Mouse (Mus musculus) cerebellum, adult 9-11 months (tissue): ENCODE results near the gene Rps3.
"Not testable (repeated sequence)": the region's sequence is repeated elsewhere in the genome, so short reads cannot be mapped to it uniquely, and the experiment has no call there.

Experiments used
- DNase-seq: peaks from one replicate; pipeline ENCODE4 v3.0.0; 2022

Gene Rps3

GRCm38 (mm10) chr7:99483271-99483923 is at the start of gene Rps3:
TSS of gene Rps3 (minus strand) at chr7:99483738.
- peak; percentile 96 for DNase-seq

- DNase-seq, result no peak
Observed at GRCm38 (mm10) chr7:99532526-99532925, 49.0 kb upstream of the Rps3 start.

- no peak for DNase-seq
Observed at GRCm38 (mm10) chr7:99531408-99531970, 48.0 kb upstream of the Rps3 start.

GRCm38 (mm10) chr7:99529410-99529809 is 45.9 kb upstream of the Rps3 start:
- no peak for DNase-seq

GRCm38 (mm10) chr7:99528547-99528946 is 45.0 kb upstream of the Rps3 start:
- DNase-seq, result no peak

- DNase-seq, result no peak
Observed at GRCm38 (mm10) chr7:99523837-99524236, 40.3 kb upstream of the Rps3 start.

- DNase-seq, result no peak
Observed at GRCm38 (mm10) chr7:99523121-99523520, 39.6 kb upstream of the Rps3 start.

- DNase-seq, result no peak
Observed at GRCm38 (mm10) chr7:99518954-99519644, 35.6 kb upstream of the Rps3 start.

GRCm38 (mm10) chr7:99516814-99517157 is 33.2 kb upstream of the Rps3 start:
- no peak for DNase-seq

GRCm38 (mm10) chr7:99516092-99516813 is 32.7 kb upstream of the Rps3 start:
- DNase-seq, result no peak

GRCm38 (mm10) chr7:99510087-99510501 is 26.6 kb upstream of the Rps3 start:
- no peak for DNase-seq

GRCm38 (mm10) chr7:99508187-99508586 is 24.6 kb upstream of the Rps3 start:
- DNase-seq, result not testable (repeated sequence)

- DNase-seq, result no peak
Observed at GRCm38 (mm10) chr7:99504556-99504955, 21.0 kb upstream of the Rps3 start.

- no peak for DNase-seq
Observed at GRCm38 (mm10) chr7:99501148-99501547, 17.6 kb upstream of the Rps3 start.

GRCm38 (mm10) chr7:99500655-99501054 is 17.1 kb upstream of the Rps3 start:
- no peak for DNase-seq

- DNase-seq, result peak; percentile 56
Observed at GRCm38 (mm10) chr7:99500201-99500600, 16.7 kb upstream of the Rps3 start.

- no peak for DNase-seq
Observed at GRCm38 (mm10) chr7:99499128-99499527, 15.6 kb upstream of the Rps3 start.

- DNase-seq, result no peak
Observed at GRCm38 (mm10) chr7:99489708-99490107, 6.2 kb upstream of the Rps3 start.

- no peak for DNase-seq
Observed at GRCm38 (mm10) chr7:99484679-99485078, 1.1 kb upstream of the Rps3 start.

GRCm38 (mm10) chr7:99483924-99484319 is 384 bp upstream of the Rps3 start:
- DNase-seq, result no peak

GRCm38 (mm10) chr7:99482637-99483036 is 901 bp downstream of the Rps3 start:
- DNase-seq, result no peak

GRCm38 (mm10) chr7:99477235-99477634 is 6.3 kb downstream of the Rps3 start:
- no peak for DNase-seq

- no peak for DNase-seq
Observed at GRCm38 (mm10) chr7:99476558-99477114, 6.9 kb downstream of the Rps3 start.

GRCm38 (mm10) chr7:99475562-99475911 is 8.0 kb downstream of the Rps3 start:
- DNase-seq, result no peak
